Mouse (Mus musculus): ENCODE data around the gene Wdr19. TPM values are rescaled to one million over a fixed set of nuclear protein-coding genes. Genes with fewer than 3 reads are reported as not detected.

Gene Wdr19
- polyA plus RNA-seq, 1 experiment from 2014 or later = 1.3 TPM

DNA sequence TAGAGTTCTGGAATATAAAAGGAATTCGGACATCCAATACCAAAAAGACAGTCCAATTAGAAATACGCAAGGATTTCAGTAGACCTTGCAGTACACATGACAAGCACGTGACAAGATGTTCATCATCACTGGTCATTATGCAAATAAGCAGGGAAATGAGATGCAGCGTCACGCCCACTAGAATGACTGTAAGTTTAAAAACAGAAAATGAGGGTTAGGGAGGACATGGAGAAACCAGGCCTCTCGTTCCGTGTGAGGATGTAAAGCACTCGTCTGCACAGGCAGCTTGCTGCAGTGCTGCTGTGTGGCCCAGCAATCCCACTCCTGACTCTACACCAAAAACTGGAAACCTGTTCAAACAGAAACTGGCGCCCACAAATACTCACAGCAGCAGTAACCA lies 29.3 kb upstream of the Wdr19 start:
- H3K4me3 ChIP-seq = no peak overlapping the region
- ATAC-seq = no peak
- H3K27me3 ChIP-seq (replicated peaks) = no peaks in the 10 kb centered on the region
- H3K4me1 ChIP-seq = no peaks in the 10 kb centered on the region
- WGBS (ENCODE audit: insufficient replicate concordance) = 76% methylated on average over 9 of the region's 9 CpGs
- H3K27ac ChIP-seq = no peak overlapping the region
- H3K36me3 ChIP-seq = peaks cover 10% of the 10 kb centered on the region; the same call in 1 of the 2 replicates
- no peak overlapping the region for H3K4me2 ChIP-seq
- H3K9ac ChIP-seq = no peak overlapping the region
- no peaks in the 10 kb centered on the region for H3K9me3 ChIP-seq (replicated peaks)

DNA sequence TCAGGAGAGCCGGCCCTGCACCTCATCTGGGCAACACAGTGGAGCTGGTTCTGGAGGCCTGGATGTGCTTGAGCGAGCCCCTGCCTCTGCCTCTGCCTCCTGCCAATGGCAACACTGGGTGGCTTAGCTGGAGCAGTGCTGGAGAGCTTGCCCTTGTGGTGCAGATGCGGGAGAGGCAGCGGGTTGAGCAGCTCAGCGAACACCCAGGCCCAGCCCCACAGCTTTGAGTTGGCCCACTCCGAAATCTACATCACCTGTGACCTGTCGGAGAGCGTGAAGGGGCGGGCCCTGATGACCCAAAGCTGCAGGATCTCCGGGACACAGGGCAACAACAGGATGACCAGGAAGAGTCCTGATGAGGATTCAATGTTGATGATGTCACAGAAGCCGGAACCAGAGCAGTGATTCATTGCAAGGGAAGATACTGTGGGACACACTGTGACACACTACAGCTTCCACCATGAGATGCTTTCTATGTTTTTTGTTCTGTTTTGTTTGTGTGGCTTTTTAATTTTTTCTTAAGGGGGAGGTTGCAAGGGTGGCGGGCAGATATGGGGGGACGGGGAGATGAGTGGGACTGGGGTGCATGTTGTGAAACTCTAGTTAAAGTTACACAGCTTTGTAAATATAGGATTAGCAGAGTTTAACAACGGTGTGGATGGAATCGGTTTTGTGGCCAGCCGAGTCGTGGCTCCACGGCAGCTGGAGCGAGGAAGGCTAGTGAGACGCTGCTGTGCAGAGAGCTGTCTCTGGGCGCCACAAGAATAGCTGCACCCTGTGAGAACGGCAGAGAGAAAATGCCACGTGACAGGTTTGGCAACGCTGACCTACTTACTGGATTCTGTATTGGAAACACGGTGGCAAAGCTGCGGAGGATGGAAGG lies 24.2 kb upstream of the Wdr19 start:
- Histone ChIP-seq H3K4me2 (peak overlapping the region; percentile 14), H3K9me3 (replicated peaks) (no peaks in the 10 kb centered on the region), H3K4me1 (no peaks in the 10 kb centered on the region), H3K36me3 (no peaks in the 10 kb centered on the region), H3K4me3 (no peak overlapping the region), H3K27ac (no peak overlapping the region), H3K27me3 (replicated peaks) (no peaks in the 10 kb centered on the region), H3K9ac (no peak overlapping the region)
- 59% methylated on average over 26 of the region's 26 CpGs for WGBS (ENCODE audit: insufficient replicate concordance)
- peak; percentile 30; the same call in 1 of the 2 replicates for ATAC-seq

DNA sequence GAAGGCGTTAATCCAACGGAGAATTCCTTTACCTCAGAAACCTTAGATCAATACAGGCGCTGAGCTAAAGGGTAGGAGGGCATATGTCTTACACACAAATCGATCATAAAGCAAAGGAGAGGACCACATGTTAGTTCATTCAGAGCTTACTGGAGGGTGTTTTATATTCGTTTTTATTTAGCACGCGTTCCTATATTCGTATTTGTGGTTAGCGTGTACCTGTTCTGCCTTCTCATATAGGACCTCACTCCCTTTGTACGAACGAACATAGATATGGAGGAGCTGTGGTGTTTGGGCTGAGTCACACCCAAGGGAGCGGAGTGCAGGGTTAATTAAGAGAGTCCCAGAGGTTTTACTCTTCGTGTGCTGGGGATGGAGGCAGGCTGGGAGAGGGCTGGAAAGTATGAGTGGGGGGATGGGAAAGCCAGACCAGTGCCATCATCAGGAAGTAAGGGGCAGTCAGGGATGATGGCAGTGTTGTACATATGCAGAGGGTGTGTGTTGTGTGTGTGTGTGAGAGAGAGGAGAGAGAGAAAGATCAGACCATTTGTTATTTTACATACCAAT lies 23.5 kb upstream of the Wdr19 start:
- no peak for ATAC-seq
- peak overlapping the region; percentile 14 for H3K4me2 ChIP-seq
- H3K9ac ChIP-seq = no peak overlapping the region
- no peaks in the 10 kb centered on the region for H3K27me3 ChIP-seq (replicated peaks)
- no peaks in the 10 kb centered on the region for H3K36me3 ChIP-seq
- no peak overlapping the region for H3K4me3 ChIP-seq
- H3K9me3 ChIP-seq (replicated peaks) = no peaks in the 10 kb centered on the region
- H3K4me1 ChIP-seq = no peaks in the 10 kb centered on the region
- H3K27ac ChIP-seq = no peak overlapping the region
- 67% methylated on average over 13 of the region's 13 CpGs for WGBS (ENCODE audit: insufficient replicate concordance)

DNA sequence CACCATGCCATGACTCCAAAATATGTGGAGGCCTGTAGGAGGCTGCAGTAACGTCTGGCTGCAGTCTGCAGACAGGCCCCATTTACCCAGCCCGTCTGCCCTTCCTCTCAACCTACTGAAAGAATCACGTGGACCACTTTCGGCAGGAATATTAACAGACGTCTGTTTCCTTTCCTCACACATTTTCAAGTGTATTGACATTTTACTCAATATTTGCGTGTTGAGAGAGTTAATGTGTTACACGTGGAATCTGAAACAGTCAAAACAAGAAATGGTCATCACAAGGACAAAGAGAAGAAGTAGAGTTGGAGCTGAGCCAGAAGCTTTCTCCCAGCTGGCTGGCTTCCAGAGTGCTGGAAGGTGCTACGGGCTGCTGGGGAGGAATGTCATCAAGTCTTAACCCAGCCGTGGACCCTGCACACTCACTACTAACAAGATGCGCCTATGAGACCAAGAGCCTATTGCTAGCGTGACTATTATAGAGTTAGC lies 22.4 kb upstream of the Wdr19 start:
- ATAC-seq = no peak
- Histone ChIP-seq H3K4me1 (no peaks in the 10 kb centered on the region), H3K36me3 (no peaks in the 10 kb centered on the region), H3K4me2 (no peak overlapping the region), H3K9me3 (replicated peaks) (no peaks in the 10 kb centered on the region), H3K9ac (no peak overlapping the region), H3K27me3 (replicated peaks) (no peaks in the 10 kb centered on the region), H3K4me3 (no peak overlapping the region), H3K27ac (no peak overlapping the region)
- 67% methylated on average over 11 of the region's 11 CpGs for WGBS (ENCODE audit: insufficient replicate concordance)

DNA sequence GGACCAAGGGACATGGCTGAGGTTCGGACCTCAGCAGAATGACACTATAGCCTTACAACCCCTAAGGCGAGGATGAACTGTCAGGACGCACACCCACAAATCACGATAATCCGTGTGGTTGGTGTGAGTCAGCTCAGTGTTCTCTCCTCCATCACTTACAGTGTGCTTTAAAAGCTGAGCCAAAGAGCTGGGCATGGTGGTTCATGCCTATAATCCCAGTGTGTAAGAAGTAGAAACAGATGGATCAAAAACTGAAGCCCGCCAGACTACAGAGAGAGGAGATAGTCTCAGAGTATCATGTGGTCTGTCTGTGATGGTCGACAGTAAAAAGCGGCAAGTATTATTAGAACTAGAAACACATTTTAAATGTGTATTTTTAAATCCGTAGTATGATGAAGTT lies 21.0 kb upstream of the Wdr19 start:
- Histone ChIP-seq H3K4me1 (no peaks in the 10 kb centered on the region), H3K9me3 (replicated peaks) (no peaks in the 10 kb centered on the region), H3K27me3 (replicated peaks) (no peaks in the 10 kb centered on the region), H3K27ac (no peak overlapping the region), H3K9ac (no peak overlapping the region), H3K4me3 (no peak overlapping the region), H3K36me3 (no peaks in the 10 kb centered on the region), H3K4me2 (no peak overlapping the region)
- WGBS (ENCODE audit: insufficient replicate concordance) = 74% methylated on average over 9 of the region's 9 CpGs
- ATAC-seq = no peak

DNA sequence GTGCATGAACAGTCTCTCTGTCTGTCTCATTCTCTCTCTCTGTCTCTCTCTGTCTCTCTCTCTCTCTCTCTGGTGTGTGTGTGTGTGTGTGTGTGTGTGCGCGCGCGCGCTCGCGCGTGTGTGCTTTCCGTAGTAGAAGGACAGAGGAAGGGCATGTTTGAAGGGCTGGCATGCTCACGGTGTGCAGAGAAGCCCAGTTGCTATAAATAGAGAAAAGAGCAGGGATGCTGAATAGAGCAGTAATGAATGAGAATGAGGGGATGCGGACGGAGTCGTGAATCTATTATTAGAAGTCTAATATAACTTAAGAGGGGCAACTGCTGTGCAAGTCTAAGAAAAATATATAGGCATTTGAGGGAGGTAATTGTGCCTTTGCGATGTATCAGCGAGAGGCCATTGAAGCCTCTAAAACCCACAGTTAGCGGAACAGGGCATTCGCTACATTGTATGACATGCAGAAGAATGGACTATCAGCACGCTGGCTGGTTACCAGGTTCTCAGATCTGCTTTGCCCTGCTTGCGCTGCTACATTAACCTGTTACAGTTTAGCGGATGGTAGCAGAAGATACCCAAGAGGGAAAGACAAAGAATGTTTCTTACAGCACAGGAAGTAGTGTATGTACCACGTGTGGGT lies 18.2 kb upstream of the Wdr19 start:
- Histone ChIP-seq H3K4me3 (no peak overlapping the region), H3K27me3 (replicated peaks) (no peaks in the 10 kb centered on the region), H3K9ac (no peak overlapping the region), H3K27ac (no peak overlapping the region), H3K4me1 (no peaks in the 10 kb centered on the region), H3K9me3 (replicated peaks) (no peaks in the 10 kb centered on the region), H3K4me2 (no peak overlapping the region), H3K36me3 (no peaks in the 10 kb centered on the region)
- no peak for ATAC-seq
- 86% methylated on average over 21 of the region's 21 CpGs for WGBS (ENCODE audit: insufficient replicate concordance)

DNA sequence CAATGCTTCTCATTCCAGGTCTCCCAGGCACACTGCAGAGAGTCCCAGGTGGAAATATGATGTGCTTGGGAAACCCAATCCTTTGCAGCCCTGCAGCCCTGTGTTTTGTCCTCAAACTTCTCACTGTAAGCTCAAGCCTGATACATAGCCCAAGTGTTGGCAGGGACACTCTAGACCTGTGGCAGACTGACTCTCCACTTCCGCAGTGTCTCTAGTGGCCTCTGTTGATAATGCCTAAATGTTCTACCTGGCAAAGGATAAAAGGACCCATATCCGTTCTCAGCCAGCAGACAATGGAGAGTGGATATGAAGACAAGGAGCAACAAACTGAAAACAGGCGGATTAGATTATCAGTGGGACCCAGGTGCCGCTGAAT lies 17.7 kb upstream of the Wdr19 start:
- Histone ChIP-seq H3K27me3 (replicated peaks) (no peaks in the 10 kb centered on the region), H3K27ac (no peak overlapping the region), H3K4me2 (no peak overlapping the region), H3K9me3 (replicated peaks) (no peaks in the 10 kb centered on the region), H3K36me3 (no peaks in the 10 kb centered on the region), H3K4me3 (no peak overlapping the region), H3K4me1 (no peaks in the 10 kb centered on the region), H3K9ac (no peak overlapping the region)
- ATAC-seq = no peak
- WGBS (ENCODE audit: insufficient replicate concordance) = 68% methylated on average over 4 of the region's 4 CpGs

DNA sequence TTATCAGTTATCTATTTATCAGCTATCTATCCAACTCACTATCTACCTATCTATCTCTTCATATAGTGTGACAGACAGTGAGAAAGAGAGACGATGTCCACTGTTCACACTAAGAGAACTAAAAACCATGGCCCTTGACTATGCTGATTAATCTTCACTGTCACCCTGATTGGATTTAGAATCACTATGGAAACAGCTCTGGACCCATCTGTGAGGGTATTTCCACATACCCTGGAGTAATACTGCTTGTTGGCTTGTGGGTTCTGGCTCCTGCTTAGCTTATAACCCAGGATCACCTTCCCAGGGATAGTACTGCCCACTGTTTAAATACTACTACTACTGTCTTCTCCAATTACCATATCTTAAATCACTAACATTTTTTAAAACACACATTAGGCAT lies 17.2 kb upstream of the Wdr19 start:
- 81% methylated on average over 1 of the region's 1 CpGs for WGBS (ENCODE audit: insufficient replicate concordance)
- ATAC-seq = no peak
- no peaks in the 10 kb centered on the region for H3K27me3 ChIP-seq (replicated peaks)

DNA sequence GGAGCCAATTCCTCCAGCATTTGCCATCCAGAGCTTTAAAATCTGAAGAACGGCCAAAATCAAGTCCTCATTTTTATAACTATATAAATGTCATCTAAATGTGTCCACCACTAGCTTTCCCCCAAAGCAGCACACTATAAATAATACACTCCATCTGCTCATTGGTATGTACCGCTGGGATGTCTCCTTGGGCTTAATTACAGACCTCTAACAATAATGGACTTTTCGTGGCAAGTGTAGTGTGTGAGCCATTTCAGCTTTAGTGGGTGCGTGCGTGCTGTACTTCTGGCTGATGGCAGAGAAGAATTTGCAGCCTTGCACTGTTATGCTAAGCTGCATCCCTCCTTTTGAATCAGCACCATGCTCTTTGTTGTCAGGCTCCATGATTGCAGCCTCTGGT lies 7.9 kb upstream of the Wdr19 start:
- ATAC-seq = no peak
- H3K27me3 ChIP-seq (replicated peaks) = no peaks in the 10 kb centered on the region
- 74% methylated on average over 5 of the region's 5 CpGs for WGBS (ENCODE audit: insufficient replicate concordance)
- H3K4me1 ChIP-seq = no peaks in the 10 kb centered on the region
- no peak overlapping the region for H3K9ac ChIP-seq
- H3K4me2 ChIP-seq = no peak overlapping the region
- no peak overlapping the region for H3K27ac ChIP-seq
- H3K9me3 ChIP-seq (replicated peaks) = peaks cover 5% of the 10 kb centered on the region; the same call in 1 of the 2 replicates
- no peaks in the 10 kb centered on the region for H3K36me3 ChIP-seq
- no peak overlapping the region for H3K4me3 ChIP-seq

More for the DNA sequence above, 17.2 kb upstream of the Wdr19 start:
- Histone ChIP-seq H3K9ac (no peak overlapping the region), H3K4me1 (no peaks in the 10 kb centered on the region), H3K9me3 (replicated peaks) (no peaks in the 10 kb centered on the region), H3K27ac (no peak overlapping the region), H3K4me3 (no peak overlapping the region), H3K4me2 (no peak overlapping the region), H3K36me3 (no peaks in the 10 kb centered on the region)

DNA sequence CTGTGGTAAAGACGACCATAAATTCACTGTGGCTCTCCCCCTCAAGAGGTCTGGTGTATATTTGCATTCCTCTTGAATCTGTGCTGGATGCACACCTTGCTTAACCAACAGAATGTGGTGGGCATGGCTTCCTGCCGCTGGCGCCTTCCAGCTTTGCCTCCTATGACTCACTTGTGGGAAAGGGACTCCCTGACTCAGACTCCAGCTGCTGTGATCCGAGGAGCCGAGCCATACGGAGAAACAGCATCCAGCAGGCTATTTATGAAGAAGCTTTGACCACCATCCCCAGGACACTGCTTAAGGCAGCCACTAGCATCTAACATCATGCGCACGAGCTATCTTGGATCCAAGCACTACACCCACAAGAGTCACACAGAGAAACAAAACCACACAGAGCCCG lies 5.1 kb upstream of the Wdr19 start:
- Histone ChIP-seq H3K27ac (no peak overlapping the region), H3K27me3 (replicated peaks) (no peaks in the 10 kb centered on the region), H3K4me2 (no peak overlapping the region), H3K36me3 (no peaks in the 10 kb centered on the region), H3K9ac (no peak overlapping the region), H3K4me1 (peaks cover 8% of the 10 kb centered on the region; the same call in 1 of the 2 replicates), H3K4me3 (no peak overlapping the region), H3K9me3 (replicated peaks) (peaks cover 5% of the 10 kb centered on the region; the same call in 1 of the 2 replicates)
- no peak for ATAC-seq
- 73% methylated on average over 9 of the region's 9 CpGs for WGBS (ENCODE audit: insufficient replicate concordance)

DNA sequence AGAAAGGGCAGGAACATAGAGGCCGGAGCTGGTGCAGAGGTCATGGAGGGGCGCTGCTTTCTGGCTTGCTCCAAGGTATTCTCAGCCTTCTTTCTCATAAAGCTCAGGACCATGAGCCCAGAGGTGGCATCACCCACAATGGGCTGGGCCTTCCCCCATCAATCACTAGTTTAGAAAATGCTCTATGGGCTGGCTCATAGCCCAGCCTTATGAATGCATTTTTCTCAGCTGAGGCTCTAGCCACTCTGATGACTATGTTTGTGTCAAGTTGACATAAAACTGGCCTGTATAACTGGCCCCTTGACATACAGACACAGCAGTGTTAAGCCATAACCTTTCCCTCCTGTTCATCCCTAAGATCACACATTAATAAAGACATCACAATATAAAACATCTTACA lies 5.2 kb downstream of the Wdr19 start:
- Histone ChIP-seq H3K4me2 (no peak overlapping the region), H3K4me1 (peaks cover 9% of the 10 kb centered on the region), H3K27ac (no peak overlapping the region), H3K4me3 (no peak overlapping the region), H3K9me3 (replicated peaks) (no peaks in the 10 kb centered on the region), H3K27me3 (replicated peaks) (no peaks in the 10 kb centered on the region), H3K36me3 (no peaks in the 10 kb centered on the region), H3K9ac (no peak overlapping the region)
- ATAC-seq = no peak
- WGBS (ENCODE audit: insufficient replicate concordance) = 70% methylated on average over 2 of the region's 2 CpGs

DNA sequence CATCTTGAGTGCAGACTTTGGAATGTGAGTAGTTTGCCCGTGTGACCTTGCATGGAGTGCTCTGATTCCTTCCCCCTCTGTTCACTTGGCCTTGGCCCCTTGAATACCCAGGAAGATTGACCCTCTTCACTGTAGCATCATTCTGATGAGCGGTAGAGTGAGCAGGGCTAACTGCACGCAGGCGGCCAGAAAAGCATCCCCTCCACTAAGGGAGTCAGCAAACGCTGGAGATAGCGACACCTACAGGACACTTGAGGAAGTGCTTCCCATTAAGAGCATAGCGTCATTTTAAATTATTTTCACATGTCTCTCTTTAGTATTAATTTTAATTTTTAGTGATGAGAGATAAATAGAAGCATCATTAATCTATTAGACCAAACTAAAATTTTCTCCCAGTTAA lies 13.8 kb downstream of the Wdr19 start:
- Histone ChIP-seq H3K4me1 (no peaks in the 10 kb centered on the region), H3K27me3 (replicated peaks) (no peaks in the 10 kb centered on the region), H3K9ac (no peak overlapping the region), H3K9me3 (replicated peaks) (no peaks in the 10 kb centered on the region), H3K36me3 (no peaks in the 10 kb centered on the region), H3K4me3 (no peak overlapping the region), H3K27ac (no peak overlapping the region), H3K4me2 (no peak overlapping the region)
- WGBS (ENCODE audit: insufficient replicate concordance) = 20% methylated on average over 7 of the region's 7 CpGs
- ATAC-seq = no peak

All from liver, embryonic 12.5 days (tissue).